In the genomic region with DNA sequence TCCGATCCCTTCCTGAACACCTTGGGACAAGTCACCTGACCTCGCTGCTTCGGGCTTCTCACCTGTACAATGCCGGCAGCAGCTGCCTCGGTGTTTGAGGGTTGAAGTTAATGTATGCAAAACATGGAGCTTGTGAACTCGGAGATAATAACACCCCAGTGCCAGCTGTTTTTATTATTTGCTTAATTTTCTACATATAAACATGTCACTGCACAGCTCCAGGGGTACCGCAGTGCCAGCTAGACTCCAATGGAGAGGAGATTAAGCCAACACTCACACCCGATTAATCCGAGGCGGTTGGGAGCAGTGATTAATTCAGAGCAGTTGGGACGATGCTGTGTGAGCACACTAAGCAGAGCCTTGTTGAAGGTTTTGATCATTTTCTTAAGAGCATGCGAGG, we compare ENCODE assay signal across 17 mouse cellular contexts.
DNase-seq lines count a peak whose midpoint lies in the region; ATAC-seq and TF ChIP-seq lines count a peak whose summit lies in the region.
"Had no signal": no experiment of that assay in that cellular context is flagged by ENCODE, and none has a peak within 500 bp of the region (broad histone marks: within the 10 kb centered on the region; RNA-seq: fewer than 3 reads in every experiment).

No protein-coding gene starts in this region.

- 45% methylated on average over 12 of the region's 12 CpGs for WGBS in hindbrain, embryonic 15.5 days
- 78% methylated on average over 12 of the region's 12 CpGs for WGBS in hindbrain, embryonic 10.5 days
- 39% methylated on average over 12 of the region's 12 CpGs for WGBS in midbrain, embryonic 13.5 days
- WGBS in midbrain, embryonic 15.5 days = 32% methylated on average over 12 of the region's 12 CpGs
- 34% methylated on average over 12 of the region's 12 CpGs for WGBS in midbrain, postnatal 0 days

- peaks cover 28% of the 10 kb centered on the region for H3K4me1 ChIP-seq in hindbrain, embryonic 15.5 days (replicated peaks)
- H3K4me1 ChIP-seq in hindbrain, embryonic 10.5 days (replicated peaks) = peaks cover 39% of the 10 kb centered on the region
- peaks cover 37% of the 10 kb centered on the region for H3K4me1 ChIP-seq in midbrain, embryonic 13.5 days (replicated peaks)
- peaks cover 23% of the 10 kb centered on the region for H3K4me1 ChIP-seq in midbrain, embryonic 15.5 days
- no peaks in the 10 kb centered on the region for H3K4me1 ChIP-seq in midbrain, postnatal 0 days (ENCODE audit: insufficient read depth, low read length)
- H3K4me1 ChIP-seq: heart, embryonic 15.5 days had no signal

- TF ChIP-seq CTCF in brain, embryonic 14.5 days (IDR thresholded peaks at IDR 0.05; ENCODE audit: borderline replicate concordance, extremely low read depth, insufficient read depth, insufficient read length) = no peak
- TF ChIP-seq CTCF in midbrain, postnatal 0 days (IDR thresholded peaks at IDR 0.05) = no peak

- no peak overlapping the region for H3K9ac ChIP-seq in hindbrain, embryonic 15.5 days
- H3K9ac ChIP-seq in midbrain, embryonic 13.5 days (replicated peaks) = no peak overlapping the region
- no peak overlapping the region for H3K9ac ChIP-seq in midbrain, embryonic 15.5 days
- H3K9ac ChIP-seq in midbrain, postnatal 0 days (replicated peaks; ENCODE audit: low read length, poor library complexity, severe bottlenecking) = no peak overlapping the region
- H3K9ac ChIP-seq: forebrain, embryonic 15.5 days; heart, embryonic 15.5 days had no signal

- peak; percentile 5; the same call in 1 of the 2 replicates for ATAC-seq in hindbrain, embryonic 15.5 days (ENCODE audit: low FRiP score, low read depth)
- ATAC-seq in midbrain, embryonic 13.5 days = 0 out of 2 replicates have a peak, but pooled peaks have one; percentile 22
- ATAC-seq in midbrain, embryonic 15.5 days (replicated peaks) = no peak
- ATAC-seq in midbrain, postnatal 0 days (ENCODE audit: low FRiP score) = no peak
- ATAC-seq: forebrain, embryonic 15.5 days had no signal

- peaks cover 7% of the 10 kb centered on the region; the same call in 1 of the 2 replicates for H3K27me3 ChIP-seq in hindbrain, embryonic 15.5 days
- peaks cover 32% of the 10 kb centered on the region for H3K27me3 ChIP-seq in hindbrain, embryonic 10.5 days (ENCODE audit: insufficient read depth, poor library complexity, severe bottlenecking)
- peaks cover 21% of the 10 kb centered on the region for H3K27me3 ChIP-seq in midbrain, embryonic 13.5 days
- H3K27me3 ChIP-seq in midbrain, embryonic 15.5 days (replicated peaks) = peaks cover 11% of the 10 kb centered on the region; the same call in 1 of the 2 replicates
- H3K27me3 ChIP-seq in midbrain, postnatal 0 days (ENCODE audit: insufficient read depth, low read length) = 0 out of 2 replicates have a peak, but pooled peaks cover 6% of the 10 kb centered on the region

- TF ChIP-seq POLR2A in brain, embryonic 14.5 days (IDR thresholded peaks at IDR 0.05; ENCODE audit: borderline replicate concordance, extremely low read depth, insufficient read depth, insufficient read length, poor library complexity, severe bottlenecking) = no peak

- H3K4me2 ChIP-seq in hindbrain, embryonic 15.5 days = no peak overlapping the region
- H3K4me2 ChIP-seq in midbrain, embryonic 13.5 days (replicated peaks) = no peak overlapping the region
- H3K4me2 ChIP-seq in midbrain, embryonic 15.5 days = no peak overlapping the region
- no peak overlapping the region for H3K4me2 ChIP-seq in midbrain, postnatal 0 days (ENCODE audit: low read depth, low read length, poor library complexity, severe bottlenecking)
- H3K4me2 ChIP-seq: forebrain, embryonic 15.5 days; heart, embryonic 15.5 days had no signal

- H3K4me3 ChIP-seq in hindbrain, embryonic 15.5 days = no peak overlapping the region
- H3K4me3 ChIP-seq in hindbrain, embryonic 10.5 days = no peak overlapping the region
- no peak overlapping the region for H3K4me3 ChIP-seq in midbrain, embryonic 13.5 days (replicated peaks)
- no peak overlapping the region for H3K4me3 ChIP-seq in midbrain, embryonic 15.5 days
- no peak overlapping the region for H3K4me3 ChIP-seq in midbrain, postnatal 0 days (ENCODE audit: low read depth, low read length)
- H3K4me3 ChIP-seq: embryonic facial prominence, embryonic 10.5 days; forebrain, embryonic 15.5 days; heart, embryonic 10.5 days; heart, embryonic 15.5 days had no signal

- H3K36me3 ChIP-seq in hindbrain, embryonic 15.5 days = no peaks in the 10 kb centered on the region
- no peaks in the 10 kb centered on the region for H3K36me3 ChIP-seq in hindbrain, embryonic 10.5 days
- no peaks in the 10 kb centered on the region for H3K36me3 ChIP-seq in midbrain, embryonic 13.5 days
- H3K36me3 ChIP-seq in midbrain, embryonic 15.5 days (replicated peaks) = no peaks in the 10 kb centered on the region
- no peaks in the 10 kb centered on the region for H3K36me3 ChIP-seq in midbrain, postnatal 0 days (ENCODE audit: insufficient read depth, low read length)
- H3K36me3 ChIP-seq: embryonic facial prominence, embryonic 10.5 days; forebrain, embryonic 15.5 days; heart, embryonic 10.5 days; heart, embryonic 15.5 days had no signal

- DNase-seq in hindbrain, embryonic 10.5 days (ENCODE audit: low spot score) = no peak
- DNase-seq in brain, embryonic 14.5 days (ENCODE audit: low read depth) = peak; percentile 55
- peak; percentile 21 for DNase-seq in midbrain, postnatal 0 days (ENCODE audit: low spot score)
- DNase-seq: adrenal gland, adult 2 months; adrenal gland, postnatal 25 days; cerebellum, adult 2 months; cerebellum, postnatal 10 days; gastrocnemius, postnatal 36 days; heart, adult 18-20 months; heart, postnatal 14 days had no signal

- no peak overlapping the region for H3K27ac ChIP-seq in hindbrain, embryonic 15.5 days (replicated peaks)
- H3K27ac ChIP-seq in hindbrain, embryonic 10.5 days = no peak overlapping the region
- no peak overlapping the region for H3K27ac ChIP-seq in midbrain, embryonic 13.5 days
- H3K27ac ChIP-seq in midbrain, embryonic 15.5 days = no peak overlapping the region
- H3K27ac ChIP-seq in midbrain, postnatal 0 days (ENCODE audit: low read depth, low read length) = no peak overlapping the region
- H3K27ac ChIP-seq: embryonic facial prominence, embryonic 10.5 days; forebrain, embryonic 15.5 days; heart, embryonic 10.5 days; heart, embryonic 15.5 days had no signal

- no peaks in the 10 kb centered on the region for H3K9me3 ChIP-seq in hindbrain, embryonic 15.5 days
- no peaks in the 10 kb centered on the region for H3K9me3 ChIP-seq in hindbrain, embryonic 10.5 days
- no peaks in the 10 kb centered on the region for H3K9me3 ChIP-seq in midbrain, embryonic 13.5 days
- H3K9me3 ChIP-seq in midbrain, embryonic 15.5 days = no peaks in the 10 kb centered on the region
- H3K9me3 ChIP-seq in midbrain, postnatal 0 days (ENCODE audit: low read length) = no peaks in the 10 kb centered on the region
- H3K9me3 ChIP-seq: embryonic facial prominence, embryonic 10.5 days; forebrain, embryonic 15.5 days; heart, embryonic 10.5 days; heart, embryonic 15.5 days had no signal

Comparison
In these comparisons a context has a peak if more than half of its experiments do, and no peak if none do; other contexts are left out.
1. ATAC-seq: peak in hindbrain, embryonic 15.5 days (single experiment) and midbrain, embryonic 13.5 days (single experiment); none in midbrain, embryonic 15.5 days (single experiment) and midbrain, postnatal 0 days (single experiment).